Mouse (Mus musculus) adrenal gland, adult 2 months (tissue): ENCODE measurements at regions not wholly inside any gene's neighbourhood (a gene's known extent, or its start where the extent isn't known, plus 50 kb on each side); places are given as distances from the start of the nearest gene placed in this dataset.
A peak's percentile ranks its signal among the peaks of the same experiment; 100 is the strongest.

Experiments
- DNase-seq: peaks from one replicate; pipeline ENCODE4 v3.0.0; 2021

- no peak for DNase-seq
Observed at GRCm38 (mm10) chr3:148335654-148336053, 654.7 kb downstream of the Adgrl2 start.

- no peak for DNase-seq
Observed at GRCm38 (mm10) chr3:148324911-148325621, 665.3 kb downstream of the Adgrl2 start.

- DNase-seq, result no peak
Observed at GRCm38 (mm10) chr3:148321894-148322293, 668.5 kb downstream of the Adgrl2 start.

GRCm38 (mm10) chr3:148316198-148316597, 674.2 kb downstream of the Adgrl2 start:
- DNase-seq, result no peak

GRCm38 (mm10) chr3:148315286-148315685, 675.1 kb downstream of the Adgrl2 start:
- DNase-seq, result no peak

- no peak for DNase-seq
Observed at GRCm38 (mm10) chr3:148295515-148295914, 694.8 kb downstream of the Adgrl2 start.

- DNase-seq, result no peak
Observed at GRCm38 (mm10) chr3:148278978-148279377, 711.4 kb downstream of the Adgrl2 start.

- no peak for DNase-seq
Observed at GRCm38 (mm10) chr3:148272159-148272848, 718.1 kb downstream of the Adgrl2 start.

GRCm38 (mm10) chr3:148268812-148269211, 721.5 kb downstream of the Adgrl2 start:
- DNase-seq, result no peak

- DNase-seq, result no peak
Observed at GRCm38 (mm10) chr3:148259211-148259610, 731.1 kb downstream of the Adgrl2 start.

- peak; percentile 23 for DNase-seq
Observed at GRCm38 (mm10) chr3:148248617-148249016, 741.7 kb downstream of the Adgrl2 start.

- DNase-seq, result no peak
Observed at GRCm38 (mm10) chr3:148246786-148247185, 743.6 kb downstream of the Adgrl2 start.

GRCm38 (mm10) chr3:148238093-148238492, 752.3 kb downstream of the Adgrl2 start:
- DNase-seq, result no peak

- no peak for DNase-seq
Observed at GRCm38 (mm10) chr3:148237555-148237954, 752.8 kb downstream of the Adgrl2 start.

- no peak for DNase-seq
Observed at GRCm38 (mm10) chr3:148233616-148234015, 756.7 kb downstream of the Adgrl2 start.

GRCm38 (mm10) chr3:148229192-148229591, 761.2 kb downstream of the Adgrl2 start:
- DNase-seq, result no peak

GRCm38 (mm10) chr3:148228002-148228707, 762.2 kb downstream of the Adgrl2 start:
- no peak for DNase-seq

GRCm38 (mm10) chr3:148220826-148221225, 769.5 kb downstream of the Adgrl2 start:
- DNase-seq, result no peak

- no peak for DNase-seq
Observed at GRCm38 (mm10) chr3:148220024-148220590, 770.2 kb downstream of the Adgrl2 start.

- DNase-seq, result no peak
Observed at GRCm38 (mm10) chr3:148202148-148202547, 788.2 kb downstream of the Adgrl2 start.

- no peak for DNase-seq
Observed at GRCm38 (mm10) chr3:148186704-148187103, 803.7 kb downstream of the Adgrl2 start.

- DNase-seq, result no peak
Observed at GRCm38 (mm10) chr3:148167556-148167955, 822.8 kb downstream of the Adgrl2 start.

- DNase-seq, result no peak
Observed at GRCm38 (mm10) chr3:148159059-148159458, 831.3 kb downstream of the Adgrl2 start.
